Mouse (Mus musculus): ENCODE data around the gene Pigq.

- TF ChIP-seq CTCF (IDR thresholded peaks at IDR 0.05; ENCODE audit: low read depth) = no peak
- no peak for TF ChIP-seq EP300 (IDR thresholded peaks at IDR 0.05; ENCODE audit: low read depth)
Measured at GRCm38 (mm10) chr17:25948051-25948450, 3.3 kb upstream of the Pigq start.
